Mouse (Mus musculus) stomach, embryonic 14.5 days (tissue): Measurements from ENCODE around the gene Gm960. TPM values are rescaled to one million over a fixed set of nuclear protein-coding genes. Genes with fewer than 3 reads are reported as not detected.
A peak's percentile ranks its signal among the peaks of the same experiment; 100 is the strongest.

ENCODE experiments used
- ATAC-seq: fragments of 200-750 bp; cut with Nextera tagmentation; 2 replicates; pipeline ENCODE4 v1.8.0; 2017; ENCODE audit warnings: low read depth, moderate TSS enrichment; ENCODE audit not compliant: insufficient number of reproducible peaks, insufficient read depth, low FRiP score
- H3K27ac ChIP-seq: fragments of 300-500 bp; sonication (generic); 2 replicates; pipeline ENCODE4 v1.5.1; 2014; ENCODE audit warnings: mild to moderate bottlenecking, low read length, moderate library complexity, mixed read lengths
- H3K27me3 ChIP-seq: fragments of 300-500 bp; sonication (generic); 2 replicates; pipeline ENCODE4 v1.6.1; 2014; ENCODE audit warnings: low read length, control low read depth, mixed read lengths; ENCODE audit not compliant: control insufficient read depth, insufficient read depth
- H3K36me3 ChIP-seq: fragments of 300-500 bp; sonication (generic); 2 replicates; pipeline ENCODE4 v1.6.1; 2014; ENCODE audit warnings: mild to moderate bottlenecking, control low read depth, low read length, moderate library complexity, mixed read lengths; ENCODE audit not compliant: control insufficient read depth, insufficient read depth
- H3K4me1 ChIP-seq: fragments of 300-500 bp; sonication (generic); 2 replicates; pipeline ENCODE4 v1.6.1; 2014; ENCODE audit warnings: low read length, control low read depth, mixed read lengths; ENCODE audit not compliant: control insufficient read depth, insufficient read depth
- H3K4me2 ChIP-seq: fragments of 300-500 bp; sonication (generic); replicated peaks from 2 replicates; pipeline ENCODE4 v1.6.1; 2014; ENCODE audit warnings: low read depth, low read length, control low read depth
- H3K4me3 ChIP-seq: fragments of 300-500 bp; sonication (generic); 2 replicates; pipeline ENCODE4 v1.5.1; 2014; ENCODE audit warnings: low read depth, low read length, control low read depth
- H3K9ac ChIP-seq: fragments of 300-500 bp; sonication (generic); replicated peaks from 2 replicates; pipeline ENCODE4 v1.6.1; 2014; ENCODE audit warnings: low read depth, mild to moderate bottlenecking, control low read depth, low read length, moderate library complexity, mixed read lengths
- H3K9me3 ChIP-seq: fragments of 300-500 bp; sonication (generic); 2 replicates; pipeline ENCODE4 v1.6.1; 2016; ENCODE audit warnings: low read depth, low read length, control low read depth; ENCODE audit not compliant: control insufficient read depth
- WGBS: fragments of 180-500 bp; shearing (Covaris S2); extraction: QIAGEN DNeasy Blood & Tissue Kit; methylation state at CpG from one replicate; pipeline ENCODE4 v1.1.7; 2014; 5-methylcytosine and 5-hydroxymethylcytosine counted together
- polyA plus RNA-seq: library from polyadenylated mRNA; unstranded; fragments of >200 nt; fragmentation: Nextera tagmentation; extraction: Ambion mirVana; gene quantifications from 2 replicates; pipeline ENCODE4 v1.2.1, GENCODE M21; 2014

The Gm960 gene
- 3.0 and 6.4 TPM in 2 replicates for polyA plus RNA-seq

DNA sequence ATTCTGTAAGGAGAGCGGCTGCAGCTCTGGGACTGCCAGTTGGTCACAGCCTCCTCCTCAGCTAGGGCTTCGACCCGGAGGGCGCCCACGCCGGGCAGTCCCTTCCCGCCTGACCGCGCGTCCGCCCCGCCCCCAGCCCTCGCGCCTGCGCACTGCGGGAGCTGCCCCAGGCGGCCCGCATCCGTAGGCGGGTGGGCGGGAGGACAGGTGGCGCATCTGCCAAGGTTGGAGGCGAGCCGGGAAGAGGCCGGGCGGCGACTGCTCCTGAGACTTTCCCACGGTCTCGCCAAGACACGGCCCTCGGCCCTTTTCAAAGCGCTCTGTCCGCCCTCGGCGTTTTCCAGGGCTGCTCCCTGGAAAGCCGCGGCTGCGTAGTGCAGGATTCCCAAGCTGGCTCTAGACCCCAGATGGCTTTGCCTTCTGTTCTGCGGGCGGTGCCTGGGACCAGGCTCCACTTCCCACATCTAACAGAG is at the start of gene Gm960:
Gene Gm960 (minus strand): TSS at position 464 of the 473 bp plus-strand sequence.
- 1% methylated on average over 40 of the region's 40 CpGs for WGBS
- no peaks in the 10 kb centered on the region for H3K9me3 ChIP-seq
- H3K4me1 ChIP-seq: no peaks in the 10 kb centered on the region; the same call in 1 of the 2 replicates
- H3K27me3 ChIP-seq: 0 out of 2 replicates have a peak, but pooled peaks cover 13% of the 10 kb centered on the region
- peak within 1 kb of the TSS; percentile 65 for H3K4me2 ChIP-seq
- peak within 1 kb of the TSS; percentile 46 for H3K4me3 ChIP-seq
- no peaks in the 10 kb centered on the region for H3K36me3 ChIP-seq
- peak within 1 kb of the TSS; percentile 18 for H3K9ac ChIP-seq
- ATAC-seq: peak; percentile 61; the same call in 1 of the 2 replicates
- H3K27ac ChIP-seq: no peak within 1 kb of the TSS

DNA sequence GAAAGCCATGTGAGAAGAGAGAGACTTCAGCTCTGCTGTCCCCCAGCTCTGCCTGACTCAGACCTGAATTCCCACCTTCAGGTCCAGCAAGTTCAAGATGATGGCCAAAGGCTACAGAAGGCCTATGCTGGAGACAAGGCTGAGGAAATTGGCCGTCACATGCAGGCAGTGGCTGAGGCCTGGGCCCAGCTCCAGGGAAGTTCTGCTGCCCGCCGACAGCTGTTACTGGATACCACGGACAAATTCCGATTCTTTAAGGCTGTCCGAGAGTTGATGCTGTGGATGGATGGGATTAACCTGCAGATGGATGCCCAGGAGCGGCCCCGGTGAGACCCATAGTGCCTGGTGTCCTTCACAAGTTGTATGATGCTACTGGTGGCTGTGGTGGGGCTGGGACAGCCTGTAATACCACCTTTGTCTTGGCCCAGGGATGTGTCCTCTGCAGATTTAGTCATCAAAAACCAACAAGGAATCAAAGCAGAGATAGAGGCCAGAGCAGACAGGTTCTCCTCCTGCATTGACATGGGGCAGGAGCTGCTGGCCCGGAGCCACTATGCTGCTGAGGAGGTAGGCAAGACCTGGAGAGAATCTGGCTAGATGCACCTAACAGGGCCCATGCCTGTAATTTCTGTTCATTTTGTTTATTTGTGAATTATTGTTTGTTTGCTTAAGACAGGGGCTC is 49.3 kb upstream of the Gm960 start:
- H3K27me3 ChIP-seq: no peaks in the 10 kb centered on the region
- H3K4me3 ChIP-seq: no peak overlapping the region
- H3K36me3 ChIP-seq: peaks cover 3% of the 10 kb centered on the region; the same call in 1 of the 2 replicates
- H3K9ac ChIP-seq: no peak overlapping the region
- no peak overlapping the region for H3K4me2 ChIP-seq
- no peak overlapping the region for H3K27ac ChIP-seq
- WGBS: 90% methylated on average over 9 of the region's 9 CpGs
- no peaks in the 10 kb centered on the region for H3K9me3 ChIP-seq
- ATAC-seq: no peak
- H3K4me1 ChIP-seq: no peaks in the 10 kb centered on the region

DNA sequence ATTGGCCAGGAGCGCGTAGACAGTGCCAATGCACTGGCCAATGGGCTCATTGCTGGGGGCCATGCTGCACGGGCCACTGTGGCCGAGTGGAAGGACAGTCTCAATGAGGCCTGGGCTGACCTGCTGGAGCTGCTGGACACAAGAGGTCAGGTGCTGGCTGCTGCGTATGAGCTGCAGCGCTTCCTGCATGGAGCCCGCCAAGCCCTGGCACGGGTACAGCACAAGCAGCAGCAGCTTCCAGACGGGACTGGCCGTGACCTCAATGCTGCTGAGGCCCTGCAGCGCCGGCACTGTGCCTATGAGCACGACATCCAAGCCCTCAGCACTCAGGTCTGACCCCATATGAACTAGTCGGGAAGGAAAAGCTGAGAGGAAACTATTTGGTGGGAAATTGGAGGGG is 48.1 kb upstream of the Gm960 start:
- peaks cover 3% of the 10 kb centered on the region; the same call in 1 of the 2 replicates for H3K36me3 ChIP-seq
- no peak overlapping the region for H3K27ac ChIP-seq
- no peaks in the 10 kb centered on the region for H3K9me3 ChIP-seq
- no peak overlapping the region for H3K9ac ChIP-seq
- H3K4me1 ChIP-seq: no peaks in the 10 kb centered on the region
- H3K27me3 ChIP-seq: no peaks in the 10 kb centered on the region
- 87% methylated on average over 14 of the region's 14 CpGs for WGBS
- no peak overlapping the region for H3K4me2 ChIP-seq
- ATAC-seq: no peak
- H3K4me3 ChIP-seq: no peak overlapping the region

DNA sequence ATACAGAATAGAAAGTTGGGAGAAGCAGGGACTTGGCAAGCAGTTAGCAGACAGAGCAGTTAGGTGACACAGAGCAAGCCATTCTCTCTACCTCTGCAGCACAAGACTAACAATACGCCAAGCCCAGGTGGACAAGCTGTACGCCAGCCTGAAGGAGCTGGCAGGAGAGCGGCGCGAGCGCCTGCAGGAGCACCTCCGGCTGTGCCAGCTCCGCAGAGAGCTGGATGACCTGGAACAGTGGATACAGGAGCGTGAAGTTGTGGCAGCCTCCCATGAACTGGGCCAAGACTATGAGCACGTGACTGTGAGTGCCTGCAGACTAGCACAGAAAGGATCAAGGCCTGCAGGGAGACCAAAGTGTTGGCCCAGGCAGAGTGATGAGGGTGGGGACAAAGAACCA is 47.2 kb upstream of the Gm960 start:
- ATAC-seq: no peak
- Histone ChIP-seq H3K9me3 (no peaks in the 10 kb centered on the region), H3K4me3 (no peak overlapping the region), H3K4me2 (no peak overlapping the region), H3K36me3 (peaks cover 3% of the 10 kb centered on the region; the same call in 1 of the 2 replicates), H3K27ac (no peak overlapping the region), H3K4me1 (no peaks in the 10 kb centered on the region), H3K27me3 (no peaks in the 10 kb centered on the region), H3K9ac (no peak overlapping the region)
- 95% methylated on average over 10 of the region's 10 CpGs for WGBS

DNA sequence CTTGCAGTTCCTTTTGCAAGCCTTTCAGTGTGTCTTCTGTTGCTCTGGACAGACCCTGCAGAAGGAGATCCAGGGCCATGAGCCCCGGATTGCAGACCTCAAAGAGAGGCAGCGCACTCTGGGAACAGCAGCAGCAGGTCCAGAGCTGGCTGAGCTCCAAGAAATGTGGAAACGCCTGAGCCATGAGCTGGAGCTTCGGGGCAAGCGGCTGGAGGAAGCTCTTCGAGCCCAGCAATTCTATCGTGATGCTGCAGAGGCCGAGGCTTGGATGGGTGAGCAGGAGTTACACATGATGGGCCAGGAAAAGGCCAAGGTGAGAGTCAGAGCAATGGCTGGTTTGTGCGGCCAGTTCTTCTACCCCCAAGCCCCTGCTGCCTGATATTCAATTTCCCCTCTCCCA is 46.6 kb upstream of the Gm960 start:
- no peak overlapping the region for H3K9ac ChIP-seq

DNA sequence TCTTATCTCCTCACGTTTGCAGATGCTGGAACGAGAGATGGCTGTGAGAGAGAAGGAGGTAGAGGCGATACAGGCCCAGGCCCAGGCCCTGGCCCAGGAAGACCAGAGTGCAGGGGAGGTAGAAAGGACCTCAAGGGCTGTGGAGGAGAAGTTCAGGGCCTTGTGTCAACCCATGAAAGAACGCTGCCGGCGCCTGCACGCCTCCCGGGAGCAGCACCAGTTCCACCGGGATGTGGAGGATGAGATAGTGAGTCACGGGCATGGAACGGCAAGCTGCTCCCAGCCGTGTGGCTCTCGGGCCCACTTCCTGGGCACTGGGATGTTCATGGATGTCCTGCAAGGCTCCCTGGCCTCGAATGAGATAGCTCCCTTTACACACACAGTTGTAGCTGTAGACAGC is 45.6 kb upstream of the Gm960 start:
- ATAC-seq: no peak
- Histone ChIP-seq H3K36me3 (peaks cover 6% of the 10 kb centered on the region), H3K9me3 (no peaks in the 10 kb centered on the region), H3K9ac (no peak overlapping the region), H3K27me3 (no peaks in the 10 kb centered on the region), H3K4me1 (no peaks in the 10 kb centered on the region), H3K4me3 (no peak overlapping the region), H3K4me2 (no peak overlapping the region), H3K27ac (no peak overlapping the region)
- 84% methylated on average over 14 of the region's 14 CpGs for WGBS

More for the DNA sequence above, 46.6 kb upstream of the Gm960 start:
- ATAC-seq: no peak
- Histone ChIP-seq H3K36me3 (peaks cover 3% of the 10 kb centered on the region; the same call in 1 of the 2 replicates), H3K9me3 (no peaks in the 10 kb centered on the region), H3K4me1 (no peaks in the 10 kb centered on the region), H3K27ac (no peak overlapping the region), H3K4me2 (no peak overlapping the region), H3K4me3 (no peak overlapping the region), H3K27me3 (no peaks in the 10 kb centered on the region)
- WGBS: 60% methylated on average over 9 of the region's 9 CpGs

DNA sequence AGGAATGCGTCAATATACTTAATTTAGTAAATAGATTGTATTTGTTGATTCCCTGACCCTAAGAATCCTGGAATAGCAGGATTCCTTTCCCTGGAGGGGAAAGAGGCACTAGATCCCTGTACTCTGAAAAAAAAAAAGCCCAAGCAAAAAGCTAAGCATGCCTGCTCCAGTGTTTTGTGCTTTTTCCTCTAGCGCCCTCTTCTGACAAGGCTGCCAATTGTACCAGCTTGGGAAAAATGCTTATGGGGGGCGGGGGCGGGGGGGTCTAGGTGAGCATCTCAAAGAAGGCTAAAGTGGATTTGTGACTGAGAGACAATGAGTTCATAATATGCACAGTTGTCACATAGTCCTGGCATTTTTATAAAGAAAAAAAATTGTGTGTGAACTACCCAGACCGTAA is 45.1 kb upstream of the Gm960 start:
- no peak for ATAC-seq

DNA sequence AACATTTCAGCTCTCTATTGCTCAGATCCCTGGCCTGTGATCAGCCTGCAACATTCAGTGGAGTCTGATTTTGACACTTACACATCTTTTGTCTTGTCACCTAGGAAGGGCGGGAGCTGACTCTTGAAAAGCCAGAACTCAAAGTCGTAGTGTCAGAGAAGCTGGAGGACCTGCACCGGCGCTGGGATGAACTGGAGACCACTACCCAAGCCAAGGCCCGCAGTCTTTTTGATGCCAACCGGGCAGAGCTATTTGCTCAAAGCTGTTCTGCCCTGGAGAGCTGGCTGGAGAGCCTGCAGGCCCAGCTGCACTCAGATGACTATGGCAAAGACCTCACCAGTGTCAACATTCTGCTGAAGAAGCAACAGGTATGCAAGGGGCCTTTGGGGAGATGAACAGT is 43.8 kb upstream of the Gm960 start:
- no peak overlapping the region for H3K4me2 ChIP-seq
- peaks cover 9% of the 10 kb centered on the region for H3K36me3 ChIP-seq
- H3K4me1 ChIP-seq: no peaks in the 10 kb centered on the region
- H3K9ac ChIP-seq: no peak overlapping the region
- no peak for ATAC-seq
- no peaks in the 10 kb centered on the region for H3K9me3 ChIP-seq
- H3K27ac ChIP-seq: no peak overlapping the region
- 96% methylated on average over 6 of the region's 6 CpGs for WGBS
- H3K4me3 ChIP-seq: no peak overlapping the region
- H3K27me3 ChIP-seq: no peaks in the 10 kb centered on the region

More for the DNA sequence above, 45.1 kb upstream of the Gm960 start:
- Histone ChIP-seq H3K27me3 (no peaks in the 10 kb centered on the region), H3K9ac (no peak overlapping the region), H3K9me3 (no peaks in the 10 kb centered on the region), H3K4me1 (no peaks in the 10 kb centered on the region), H3K36me3 (peaks cover 6% of the 10 kb centered on the region), H3K4me3 (no peak overlapping the region), H3K27ac (no peak overlapping the region), H3K4me2 (no peak overlapping the region)
- WGBS: 43% methylated on average over 5 of the region's 5 CpGs
